Mouse (Mus musculus) cerebellum, postnatal 25 days (tissue): ENCODE data around the gene Olfr381.
"Not testable (repeated sequence)": the region's sequence is repeated elsewhere in the genome, so short reads cannot be mapped to it uniquely, and the experiment has no call there.

Source experiments
- DNase-seq, 2 experiments: peaks; one replicate each; pipeline ENCODE4 v3.0.0; 2021; ENCODE audit warnings: mixed read lengths in 2 of 2

The Olfr381 gene

GRCm38 (mm10) chr11:73491503-73491902, at the start of gene Olfr381:
TSS of gene Olfr381 (minus strand) at chr11:73491603.
- DNase-seq = no peak

GRCm38 (mm10) chr11:73528971-73529370, 37.6 kb upstream of the Olfr381 start:
- DNase-seq = not testable (repeated sequence)

GRCm38 (mm10) chr11:73517097-73517496, 25.7 kb upstream of the Olfr381 start, which contains the start of gene Olfr382:
TSS of gene Olfr382 (minus strand) at chr11:73517197.
- DNase-seq = no peak

GRCm38 (mm10) chr11:73457408-73457807, 34.0 kb downstream of the Olfr381 start, which contains the start of gene Olfr380:
TSS of gene Olfr380 (minus strand) at chr11:73457508.
- no peak for DNase-seq
